Mouse (Mus musculus) left cerebral cortex, adult 8-10 months (tissue): ENCODE measurements around the gene Ankrd34c. TPM values are rescaled to one million over a fixed set of nuclear protein-coding genes. Genes with fewer than 3 reads are reported as not detected.

ENCODE experiments used
- DNase-seq, 2 experiments: peaks; one replicate each; pipeline ENCODE4 v3.0.0; 2022; ENCODE audit warnings: low spot score in 2 of 2
- total RNA-seq, 4 experiments: library from RNA; stranded (reverse); gene quantifications; 2 replicates each; pipeline ENCODE4 v1.2.4; 2022

Gene Ankrd34c
- 10 to 100 TPM; 10.1 to 15.8 (median 11.8) TPM for total RNA-seq

DNA sequence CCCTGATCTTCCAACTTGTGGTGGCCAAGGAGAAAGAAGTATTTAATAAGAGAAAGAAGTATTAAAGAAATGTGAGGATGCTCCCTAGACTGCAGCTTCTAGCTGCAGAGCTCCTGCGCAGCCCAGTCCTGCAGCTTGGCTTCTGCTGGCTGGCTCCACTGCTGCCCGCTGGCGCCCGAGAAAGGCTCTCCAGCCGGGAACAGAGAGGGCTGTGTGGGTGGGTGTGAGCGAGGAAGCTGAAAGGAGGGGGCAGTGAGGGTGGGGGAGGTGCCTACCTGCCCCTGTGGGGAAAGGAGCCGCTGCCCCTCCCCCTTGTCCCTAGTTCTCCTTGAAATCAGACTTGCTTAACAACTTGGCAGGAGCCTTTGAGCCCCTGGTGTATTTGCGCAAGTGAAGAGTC is at the start of gene Ankrd34c:
TSS of gene Ankrd34c (minus strand) at position 181 of the 400 bp plus-strand sequence.
- peak in 1 of 2 experiments; percentile 60 for DNase-seq

GRCm38 (mm10) chr9:89787532-89787931 is 49.3 kb upstream of the Ankrd34c start:
- no peak for DNase-seq

DNA sequence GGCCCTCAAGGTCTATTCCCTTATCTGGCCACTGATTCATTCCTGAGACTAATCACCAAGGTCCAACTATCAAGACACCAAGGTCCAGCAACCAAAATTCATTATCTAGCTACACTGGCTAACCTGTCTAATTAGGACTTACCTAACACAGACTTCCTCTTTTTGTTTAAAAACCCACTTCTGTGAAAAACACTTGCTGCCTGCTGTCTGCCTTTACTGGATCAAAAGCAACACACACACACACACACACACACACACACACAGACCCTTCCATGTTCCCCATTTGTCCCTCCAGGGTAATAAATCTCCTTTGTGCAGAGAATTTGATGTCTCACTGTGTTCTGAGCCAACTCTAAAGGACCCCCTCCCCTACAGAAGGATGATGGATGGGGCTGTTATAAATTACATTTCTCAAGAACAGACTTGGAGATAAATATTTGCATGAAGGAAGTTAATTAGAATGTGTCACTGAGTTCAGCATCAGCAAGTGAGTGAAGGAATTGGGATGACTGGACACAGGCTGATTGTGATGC is 43.2 kb upstream of the Ankrd34c start:
- DNase-seq: no peak

- no peak for DNase-seq
Observed at GRCm38 (mm10) chr9:89779237-89779636, 41.0 kb upstream of the Ankrd34c start.

DNA sequence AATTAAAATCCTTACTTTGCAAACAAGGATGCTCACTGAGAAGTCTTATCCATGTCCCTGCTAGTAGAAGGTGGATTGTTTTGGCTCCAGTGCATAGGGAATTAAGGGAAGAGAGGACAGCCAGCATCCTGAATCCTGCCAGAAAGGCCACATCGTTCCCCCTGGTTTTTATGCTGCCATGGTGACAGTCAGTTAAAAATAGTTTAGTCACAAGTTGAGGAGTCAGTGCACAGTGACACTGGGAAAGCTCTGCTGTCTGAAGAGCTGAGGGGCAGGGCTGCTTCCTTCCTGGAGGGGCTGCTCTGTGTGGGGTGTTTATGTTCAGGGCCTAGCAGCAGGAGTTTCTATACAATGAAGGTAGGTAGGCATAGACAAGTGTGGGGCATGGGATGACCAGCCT is 32.9 kb upstream of the Ankrd34c start:
- DNase-seq: no peak

DNA sequence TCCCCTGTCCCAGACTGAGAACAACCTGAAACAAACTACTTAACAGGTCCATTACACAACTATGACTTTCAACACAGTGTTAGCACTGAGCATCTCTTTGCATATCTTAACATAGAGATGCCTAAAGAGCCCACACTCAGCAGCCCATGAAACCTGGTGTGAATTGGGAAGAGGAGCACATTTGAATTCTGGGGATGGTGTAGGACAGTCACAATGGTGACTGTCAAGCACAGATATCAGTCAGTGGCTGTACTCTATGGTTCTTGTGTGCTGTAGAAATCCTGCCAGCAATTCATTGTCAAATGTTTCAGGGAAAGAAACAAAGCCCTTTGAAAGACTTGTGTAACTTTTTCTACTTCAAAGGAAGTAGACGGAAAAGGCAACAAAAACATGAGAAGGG is 23.7 kb upstream of the Ankrd34c start:
- no peak for DNase-seq

GRCm38 (mm10) chr9:89758569-89758968 is 20.3 kb upstream of the Ankrd34c start:
- no peak for DNase-seq

DNA sequence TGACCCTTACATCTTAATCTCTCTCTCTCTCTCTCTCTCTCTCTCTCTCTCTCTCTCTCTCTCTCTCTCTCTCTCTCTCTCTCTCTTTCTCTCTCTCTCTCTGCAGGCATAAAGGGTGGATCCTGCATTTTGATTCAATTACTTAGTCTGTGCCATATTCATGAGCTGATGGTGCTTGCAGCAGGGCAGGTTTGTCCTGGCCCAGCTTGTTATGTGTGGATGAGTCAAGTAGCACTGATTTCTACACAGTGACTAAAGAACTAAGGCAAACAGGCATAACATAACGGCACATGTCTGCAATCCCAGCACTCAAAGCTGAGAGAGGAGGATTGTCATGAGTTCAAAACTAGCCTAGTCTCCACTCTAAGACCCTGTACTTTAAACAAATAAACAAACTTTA is 19.9 kb upstream of the Ankrd34c start:
- peak in 1 of 2 experiments; percentile 15 for DNase-seq

- peak in 1 of 2 experiments; percentile 74 for DNase-seq
Observed at GRCm38 (mm10) chr9:89757571-89757970, 19.3 kb upstream of the Ankrd34c start.

DNA sequence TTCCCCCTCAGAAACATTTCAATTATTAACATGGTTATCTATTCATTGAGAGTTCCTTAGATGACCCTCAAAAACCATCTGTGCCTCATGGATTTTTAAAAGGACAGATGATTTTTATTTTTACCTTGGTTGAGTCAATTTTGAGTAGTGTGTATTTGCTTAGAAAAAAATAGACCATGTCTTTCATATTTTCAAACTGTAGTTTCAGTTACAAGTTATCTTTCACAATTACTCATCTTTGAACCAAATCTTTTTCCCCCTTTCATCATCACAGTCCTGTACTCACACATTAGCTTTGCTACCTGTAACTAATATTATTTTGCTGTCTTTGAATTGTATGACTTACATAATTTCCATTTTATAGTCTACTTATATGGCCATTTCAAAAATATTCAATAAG is 1.8 kb upstream of the Ankrd34c start:
- DNase-seq: no peak

- DNase-seq: peak in 1 of 2 experiments; percentile 18
Observed at GRCm38 (mm10) chr9:89737888-89738287, 387 bp downstream of the Ankrd34c start.

- peak in 1 of 2 experiments; percentile 19 for DNase-seq
Observed at GRCm38 (mm10) chr9:89736932-89737705, 1.2 kb downstream of the Ankrd34c start.

- DNase-seq: no peak
Observed at GRCm38 (mm10) chr9:89706906-89707305, 31.4 kb downstream of the Ankrd34c start.

GRCm38 (mm10) chr9:89705197-89705533 is 33.1 kb downstream of the Ankrd34c start:
- DNase-seq: no peak

DNA sequence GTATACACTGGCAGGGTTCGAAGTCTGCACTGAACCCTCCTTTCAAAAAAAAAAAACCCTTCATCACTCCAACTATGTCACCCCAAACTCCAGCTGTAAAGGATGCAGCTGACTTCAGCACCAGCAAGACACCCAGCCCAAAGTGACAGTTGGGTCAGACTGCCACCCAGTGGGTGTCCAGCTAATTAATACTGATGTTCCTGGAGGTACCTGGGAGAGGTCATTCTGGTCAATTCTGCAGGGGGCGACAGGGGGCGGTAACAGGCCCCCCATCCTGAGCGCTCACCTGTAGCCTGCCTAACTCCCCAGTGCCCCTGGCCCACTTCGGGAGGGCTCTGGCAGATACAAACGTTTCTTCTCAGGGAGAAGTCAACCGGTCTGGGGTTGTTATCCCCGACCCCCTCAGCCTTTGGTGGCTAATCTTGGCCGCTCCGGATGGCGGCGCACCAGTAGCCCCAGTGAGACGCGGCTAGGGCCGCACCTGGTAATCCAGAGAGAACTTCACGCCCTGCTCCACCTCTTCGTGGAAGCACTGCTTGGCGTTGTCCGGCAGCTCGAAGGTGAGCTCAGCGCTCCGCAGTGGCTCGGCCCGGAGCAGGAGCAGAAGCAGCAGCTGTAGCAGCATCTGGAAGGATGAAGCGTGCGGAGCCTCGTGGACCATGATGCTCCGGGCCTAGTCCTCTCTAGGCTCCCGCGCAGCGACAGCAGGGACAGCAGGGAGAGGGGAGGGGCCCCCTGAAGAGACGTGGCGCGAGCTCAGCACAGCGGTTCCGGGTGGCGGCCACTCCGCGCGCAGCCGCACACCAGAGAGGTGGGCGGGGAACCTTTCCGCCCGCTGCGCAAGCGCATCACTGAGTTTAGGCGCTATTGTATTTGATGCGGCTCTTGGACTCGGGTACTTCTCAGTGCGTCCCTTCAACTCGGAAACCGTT is 33.7 kb downstream of the Ankrd34c start, which contains the start of gene Tmed3:
TSS of gene Tmed3 (minus strand) at position 804 of the 932 bp plus-strand sequence.
- DNase-seq: peak; percentile 83 to 94

GRCm38 (mm10) chr9:89700910-89701457 is 37.3 kb downstream of the Ankrd34c start:
- no peak for DNase-seq

DNA sequence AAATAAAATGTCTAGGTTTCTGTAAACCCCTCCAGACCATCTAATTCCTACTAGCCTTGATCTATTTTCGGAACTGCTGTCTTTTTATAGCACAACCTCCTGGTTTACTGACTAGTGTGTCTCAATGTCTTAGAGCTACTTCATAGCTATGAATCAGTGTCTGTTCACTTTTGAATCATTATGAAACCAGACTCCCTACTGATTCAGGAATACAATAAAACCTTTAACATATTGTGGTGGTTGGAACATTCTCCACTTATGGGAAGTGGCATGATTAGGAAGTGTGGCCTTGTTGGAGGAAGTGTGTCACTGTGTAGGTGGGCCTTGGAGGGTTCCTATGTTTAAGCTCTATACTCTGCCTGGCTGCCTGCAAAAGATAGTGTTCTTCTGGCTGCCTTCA is 43.1 kb downstream of the Ankrd34c start:
- no peak for DNase-seq

GRCm38 (mm10) chr9:89693670-89694069 is 44.6 kb downstream of the Ankrd34c start:
- DNase-seq: no peak

- DNase-seq: no peak
Observed at GRCm38 (mm10) chr9:89689179-89689578, 49.1 kb downstream of the Ankrd34c start.

DNA sequence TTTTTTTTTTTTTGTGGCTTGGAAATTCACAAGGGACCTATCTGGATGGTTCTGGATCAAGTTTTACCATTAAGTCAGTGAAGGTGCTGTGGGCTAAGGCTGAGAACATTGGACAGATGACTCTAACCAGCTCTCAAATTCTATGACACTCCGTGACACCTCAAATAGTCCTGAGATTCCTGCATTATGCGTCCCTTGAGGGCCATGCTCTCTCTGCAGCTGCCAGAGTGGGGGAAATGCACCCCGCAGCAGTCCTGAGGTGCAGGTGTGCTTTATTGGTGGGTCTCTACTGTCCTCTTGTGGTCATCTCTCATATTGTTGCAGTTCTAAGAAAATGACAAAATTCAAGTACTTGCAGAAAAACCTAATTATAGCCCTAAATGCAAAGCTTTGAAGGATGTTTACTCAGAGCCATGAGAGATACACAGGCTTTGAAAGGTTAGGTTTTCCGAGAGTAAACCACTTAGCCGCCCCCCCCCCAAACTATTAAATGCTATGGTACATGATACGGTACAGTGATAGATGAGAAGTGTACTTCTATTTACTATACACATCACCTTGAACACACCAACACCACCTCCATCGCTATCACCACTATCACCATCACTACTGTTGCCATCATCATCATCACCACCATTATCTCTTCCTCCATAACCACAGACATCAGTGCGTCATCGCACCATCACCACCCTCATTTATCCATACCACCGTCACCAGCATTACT is 50.6 kb downstream of the Ankrd34c start:
- DNase-seq: no peak

- DNase-seq: no peak
Observed at GRCm38 (mm10) chr9:89686262-89686661, 52.0 kb downstream of the Ankrd34c start.
